Mouse (Mus musculus): Measurements from ENCODE around the gene Myct1. TPM values are rescaled to one million over a fixed set of nuclear protein-coding genes. Genes with fewer than 3 reads are reported as not detected.

Myct1 gene
- total RNA-seq, 4 experiments from 2014 or later, result 0.18 to 0.39 (median 0.28) TPM

- no peak for DNase-seq (ENCODE audit: low spot score in 2 of 2)
These were observed 21.8 kb downstream of the Myct1 start for GRCm38 (mm10) chr10:5615186-5616040.

- no peak for DNase-seq (ENCODE audit: low spot score in 2 of 2)
These were observed 32.7 kb downstream of the Myct1 start for GRCm38 (mm10) chr10:5626268-5626667.

DNA sequence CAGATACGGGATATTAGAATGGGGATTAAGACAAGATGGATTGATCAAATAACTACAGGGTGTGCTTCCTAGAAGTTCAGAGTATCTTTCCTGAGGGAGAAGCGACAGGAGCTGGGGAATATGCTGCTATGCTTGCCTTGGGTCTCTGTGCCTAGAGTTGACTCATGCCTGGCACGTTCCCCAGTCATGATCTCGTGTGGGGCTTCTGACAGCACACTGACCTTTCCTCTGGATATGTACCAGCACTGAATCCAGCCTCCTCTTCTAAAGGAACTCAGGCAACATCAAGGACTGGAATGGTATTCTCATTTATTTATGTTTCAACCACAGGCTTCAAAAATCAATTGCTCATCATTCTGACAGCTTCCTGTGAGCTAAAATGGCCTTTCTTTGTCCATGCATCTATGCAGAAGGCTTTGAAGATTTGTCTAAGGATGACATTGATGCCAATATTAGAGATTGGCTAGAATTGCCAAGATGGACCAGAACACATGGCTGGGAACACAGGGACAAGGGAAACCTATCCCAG lies 40.2 kb downstream of the Myct1 start:
- DNase-seq (ENCODE audit: low spot score in 2 of 2), result no peak

- peak in 1 of 2 experiments; percentile 24 for DNase-seq (ENCODE audit: low spot score in 2 of 2)
These were observed 40.8 kb downstream of the Myct1 start for GRCm38 (mm10) chr10:5634336-5634735.

GRCm38 (mm10) chr10:5637322-5637721 lies 43.7 kb downstream of the Myct1 start:
- DNase-seq (ENCODE audit: low spot score in 2 of 2), result no peak

DNA sequence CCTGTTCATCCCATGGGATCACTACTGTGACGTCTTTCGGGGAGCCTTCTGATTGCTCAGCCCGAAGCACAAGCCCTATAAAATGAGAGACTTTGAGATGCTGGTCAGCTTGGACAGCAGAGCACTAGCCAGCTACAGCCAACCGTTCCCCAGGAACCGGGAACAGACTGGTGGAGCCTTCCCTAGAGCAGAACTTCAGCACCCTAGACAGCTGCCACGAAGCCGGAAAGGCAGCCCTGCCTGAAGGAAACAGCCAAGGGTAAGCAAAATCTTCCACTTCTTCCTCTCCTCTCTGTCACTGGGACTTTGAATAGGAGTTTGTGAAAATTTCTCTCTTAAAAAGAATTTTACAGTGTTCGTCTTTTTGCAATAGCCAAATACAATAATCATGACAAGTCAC lies 45.5 kb downstream of the Myct1 start, which contains the start of gene Vip:
Gene Vip, plus strand, starts transcription at position 107 of the 400 bp plus-strand sequence.
- no peak for DNase-seq (ENCODE audit: low spot score in 2 of 2)

Other genes with a start within 250 kb of the Myct1 start
- gene Syne1, start 42.3 kb upstream of the Myct1 start, total RNA-seq (2022), result 100 to 1,000 TPM; 272 to 326 (median 297) TPM
- 10 to 100 TPM; 14.6 to 17.7 (median 16.1) TPM for gene Vip, start 45.4 kb downstream of the Myct1 start, total RNA-seq (2022)
- gene Fbxo5, start 211.8 kb downstream of the Myct1 start, total RNA-seq (2022), result 1 to 10 TPM; 1.0 to 2.8 (median 1.8) TPM
- 10 to 100 TPM in 3 of 4 experiments, 1 to 10 TPM in 1; 9.4 to 14.3 (median 11.1) TPM for gene Mtrf1l, start 230.1 kb downstream of the Myct1 start, total RNA-seq (2022)

Data from layer of hippocampus, adult 8-10 months (tissue).